In the genomic region with DNA sequence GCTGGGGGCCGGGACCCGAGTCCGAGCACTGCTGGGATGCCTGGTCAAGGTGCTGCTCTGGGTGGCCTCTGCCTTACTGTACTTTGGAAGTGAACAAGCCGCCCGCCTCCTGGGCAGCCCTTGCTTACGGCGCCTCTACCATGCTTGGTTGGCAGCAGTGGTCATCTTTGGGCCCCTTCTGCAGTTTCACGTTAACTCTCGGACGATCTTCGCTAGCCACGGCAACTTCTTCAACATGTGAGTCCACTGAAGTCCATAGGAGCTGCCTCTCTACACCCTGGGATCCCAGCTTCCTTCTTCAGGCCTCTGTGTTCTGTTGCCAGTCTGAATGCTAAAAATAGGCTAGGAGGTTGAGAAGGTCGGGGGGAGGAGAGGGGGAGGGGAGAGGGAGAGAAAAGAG, we compare ENCODE assay signal across 11 mouse cellular contexts. TPM values are rescaled to one million over a fixed set of nuclear protein-coding genes. Genes with fewer than 3 reads are reported as not detected.
DNase-seq lines count a peak whose midpoint lies in the region; ATAC-seq lines count a peak whose summit lies in the region.
"Had no signal": no experiment of that assay in that cellular context is flagged by ENCODE, and none has a peak within 500 bp of the region (broad histone marks: within the 10 kb centered on the region; RNA-seq: fewer than 3 reads in every experiment).

No protein-coding gene starts in this region.

- WGBS in hindbrain, embryonic 13.5 days, result 84% methylated on average over 13 of the region's 13 CpGs
- WGBS in hindbrain, embryonic 12.5 days, result 73% methylated on average over 13 of the region's 13 CpGs
- WGBS in embryonic facial prominence, embryonic 10.5 days, result 68% methylated on average over 13 of the region's 13 CpGs
- WGBS in heart, embryonic 14.5 days, result 18% methylated on average over 13 of the region's 13 CpGs

- ATAC-seq in hindbrain, embryonic 13.5 days (ENCODE audit: low FRiP score), result no peak
- no peak for ATAC-seq in hindbrain, embryonic 12.5 days (ENCODE audit: low FRiP score)
- peak; percentile 22; the same call in 1 of the 2 replicates for ATAC-seq in heart, embryonic 14.5 days (ENCODE audit: insufficient number of reproducible peaks, insufficient read depth, low FRiP score, low read depth)
- no peak for ATAC-seq in cerebellum, adult (ENCODE audit: insufficient number of reproducible peaks, low FRiP score, low TSS enrichment)

- H3K9me3 ChIP-seq in hindbrain, embryonic 13.5 days, result no peaks in the 10 kb centered on the region
- H3K9me3 ChIP-seq in hindbrain, embryonic 12.5 days (replicated peaks), result no peaks in the 10 kb centered on the region
- H3K9me3 ChIP-seq in embryonic facial prominence, embryonic 10.5 days, result no peaks in the 10 kb centered on the region
- no peaks in the 10 kb centered on the region for H3K9me3 ChIP-seq in heart, embryonic 14.5 days (ENCODE audit: control insufficient read depth, low read length)

- peaks cover 29% of the 10 kb centered on the region for H3K4me1 ChIP-seq in hindbrain, embryonic 13.5 days (replicated peaks)
- peaks cover 10% of the 10 kb centered on the region for H3K4me1 ChIP-seq in hindbrain, embryonic 12.5 days
- H3K4me1 ChIP-seq in embryonic facial prominence, embryonic 10.5 days, result peaks cover 29% of the 10 kb centered on the region
- peaks cover 17 to 42% of the 10 kb centered on the region in 2 experiments; a peak in 3 of 4 replicates for H3K4me1 ChIP-seq in heart, embryonic 14.5 days (ENCODE audit: control insufficient read depth in 2 of 2, insufficient read depth in 2 of 2, low read length in 2 of 2)

- H3K27ac ChIP-seq in hindbrain, embryonic 13.5 days, result no peak overlapping the region
- H3K27ac ChIP-seq in hindbrain, embryonic 12.5 days, result no peak overlapping the region
- H3K27ac ChIP-seq in embryonic facial prominence, embryonic 10.5 days (replicated peaks), result peak overlapping the region; percentile 54; the same call in 1 of the 2 replicates
- peak overlapping the region; percentile 98 to 99 for H3K27ac ChIP-seq in heart, embryonic 14.5 days (replicated peaks in 1 of 2; ENCODE audit: control insufficient read depth in 1 of 2, insufficient read depth in 1 of 2, low read depth in 2 of 2, low read length in 2 of 2)
- H3K27ac ChIP-seq: macrophage had no signal

- 0 out of 2 replicates have a peak overlapping the region, but pooled peaks have one; percentile 0 for H3K9ac ChIP-seq in hindbrain, embryonic 13.5 days
- H3K9ac ChIP-seq in hindbrain, embryonic 12.5 days, result no peak overlapping the region
- H3K9ac ChIP-seq in heart, embryonic 14.5 days (ENCODE audit: low read length), result peak overlapping the region; percentile 77

- no peaks in the 10 kb centered on the region for H3K27me3 ChIP-seq in hindbrain, embryonic 13.5 days
- H3K27me3 ChIP-seq in hindbrain, embryonic 12.5 days, result no peaks in the 10 kb centered on the region
- no peaks in the 10 kb centered on the region for H3K27me3 ChIP-seq in embryonic facial prominence, embryonic 10.5 days (replicated peaks; ENCODE audit: low read depth, poor library complexity, severe bottlenecking)
- no peaks in the 10 kb centered on the region for H3K27me3 ChIP-seq in heart, embryonic 14.5 days (ENCODE audit: control insufficient read depth, insufficient read depth, low read length)

- H3K36me3 ChIP-seq in hindbrain, embryonic 13.5 days, result peaks cover 15% of the 10 kb centered on the region
- H3K36me3 ChIP-seq in hindbrain, embryonic 12.5 days, result peaks cover 12% of the 10 kb centered on the region
- peaks cover 12% of the 10 kb centered on the region for H3K36me3 ChIP-seq in embryonic facial prominence, embryonic 10.5 days (replicated peaks)
- peaks cover 11% of the 10 kb centered on the region for H3K36me3 ChIP-seq in heart, embryonic 14.5 days (ENCODE audit: control insufficient read depth, insufficient read depth, low read length)

- H3K4me3 ChIP-seq in hindbrain, embryonic 13.5 days, result no peak overlapping the region
- no peak overlapping the region for H3K4me3 ChIP-seq in hindbrain, embryonic 12.5 days
- H3K4me3 ChIP-seq in embryonic facial prominence, embryonic 10.5 days, result 0 out of 2 replicates have a peak overlapping the region, but pooled peaks have one; percentile 5
- H3K4me3 ChIP-seq in heart, embryonic 14.5 days (ENCODE audit: control insufficient read depth in 1 of 2, insufficient read depth in 1 of 2, low read depth in 1 of 2, low read length in 2 of 2), result peak overlapping the region; percentile 41 to 60

- no peak for DNase-seq in embryonic facial prominence, embryonic 10.5 days (ENCODE audit: low spot score)
- DNase-seq in kidney, postnatal 36 days, result peak; percentile 66 to 70
- DNase-seq in thymus, postnatal 14 days, result no peak
- DNase-seq in right cerebral cortex, postnatal 36 days (ENCODE audit: low spot score in 2 of 2), result no peak
- DNase-seq: retina, postnatal 1 day had no signal

- H3K4me2 ChIP-seq in hindbrain, embryonic 13.5 days, result no peak overlapping the region
- H3K4me2 ChIP-seq in hindbrain, embryonic 12.5 days (replicated peaks), result no peak overlapping the region
- H3K4me2 ChIP-seq in heart, embryonic 14.5 days (ENCODE audit: low read length), result peak overlapping the region; percentile 66

RNA-seq across cellular contexts. Expression of gene Fitm1, which starts 0.3 kb away (rescaled TPM):
- polyA plus RNA-seq in hindbrain, embryonic 13.5 days (2015; fragmentation: Nextera tagmentation; extraction: Ambion mirVana), result 0.40 and 0.54 TPM in 2 replicates
- 1.4 and 4.2 TPM in 2 replicates for polyA plus RNA-seq in hindbrain, embryonic 12.5 days (2016; fragmentation: Nextera tagmentation; extraction: Ambion mirVana)
- polyA plus RNA-seq in embryonic facial prominence, embryonic 10.5 days (2016; fragmentation: Nextera tagmentation; extraction: Ambion mirVana), result 0.62 and 1.1 TPM in 2 replicates
- polyA plus RNA-seq in heart, embryonic 14.5 days (2014; fragmentation: Nextera tagmentation; extraction: Ambion mirVana), result 97.6 and 102 TPM in 2 replicates
- polyA plus RNA-seq: forebrain, embryonic 11.5 days; macrophage had no signal

RNA-seq across cellular contexts. Expression of gene Psme1, which starts 2.2 kb away (rescaled TPM):
- polyA plus RNA-seq in hindbrain, embryonic 13.5 days (2015; fragmentation: Nextera tagmentation; extraction: Ambion mirVana), result 188 TPM in 2 replicates
- polyA plus RNA-seq in hindbrain, embryonic 12.5 days (2016; fragmentation: Nextera tagmentation; extraction: Ambion mirVana), result 132 and 133 TPM in 2 replicates
- 105 and 108 TPM in 2 replicates for polyA plus RNA-seq in embryonic facial prominence, embryonic 10.5 days (2016; fragmentation: Nextera tagmentation; extraction: Ambion mirVana)
- 224 and 250 TPM in 2 replicates for polyA plus RNA-seq in heart, embryonic 14.5 days (2014; fragmentation: Nextera tagmentation; extraction: Ambion mirVana)

RNA-seq across cellular contexts. Expression of gene Emc9, which starts 9.4 kb away (rescaled TPM):
- 15.7 and 20.4 TPM in 2 replicates for polyA plus RNA-seq in hindbrain, embryonic 13.5 days (2015; fragmentation: Nextera tagmentation; extraction: Ambion mirVana)
- polyA plus RNA-seq in hindbrain, embryonic 12.5 days (2016; fragmentation: Nextera tagmentation; extraction: Ambion mirVana), result 8.5 and 9.0 TPM in 2 replicates
- 6.0 and 6.6 TPM in 2 replicates for polyA plus RNA-seq in embryonic facial prominence, embryonic 10.5 days (2016; fragmentation: Nextera tagmentation; extraction: Ambion mirVana)
- polyA plus RNA-seq in heart, embryonic 14.5 days (2014; fragmentation: Nextera tagmentation; extraction: Ambion mirVana), result 22.6 and 22.7 TPM in 2 replicates

RNA-seq across cellular contexts. Expression of gene Psme2, which starts 15.2 kb away (rescaled TPM):
- polyA plus RNA-seq in hindbrain, embryonic 13.5 days (2015; fragmentation: Nextera tagmentation; extraction: Ambion mirVana), result 198 and 215 TPM in 2 replicates
- polyA plus RNA-seq in hindbrain, embryonic 12.5 days (2016; fragmentation: Nextera tagmentation; extraction: Ambion mirVana), result 201 and 234 TPM in 2 replicates
- 173 and 186 TPM in 2 replicates for polyA plus RNA-seq in embryonic facial prominence, embryonic 10.5 days (2016; fragmentation: Nextera tagmentation; extraction: Ambion mirVana)
- 225 and 229 TPM in 2 replicates for polyA plus RNA-seq in heart, embryonic 14.5 days (2014; fragmentation: Nextera tagmentation; extraction: Ambion mirVana)

RNA-seq across cellular contexts. Expression of gene A730061H03Rik, which starts 15.5 kb away (rescaled TPM):
- polyA plus RNA-seq in hindbrain, embryonic 13.5 days (2015; fragmentation: Nextera tagmentation; extraction: Ambion mirVana), result 0.71 and 2.0 TPM in 2 replicates
- 0.62 TPM in 1 of 2 replicates, not detected in the other for polyA plus RNA-seq in hindbrain, embryonic 12.5 days (2016; fragmentation: Nextera tagmentation; extraction: Ambion mirVana)
- polyA plus RNA-seq in embryonic facial prominence, embryonic 10.5 days (2016; fragmentation: Nextera tagmentation; extraction: Ambion mirVana), result not detected in 2 replicates
- polyA plus RNA-seq in heart, embryonic 14.5 days (2014; fragmentation: Nextera tagmentation; extraction: Ambion mirVana), result not detected in 2 replicates
- polyA plus RNA-seq: macrophage had no signal

Comparison
In these comparisons a context has a peak if more than half of its experiments do, and no peak if none do; other contexts are left out.
1. H3K27ac ChIP-seq: peak in embryonic facial prominence, embryonic 10.5 days (single experiment) and heart, embryonic 14.5 days (2 of 2); none in hindbrain, embryonic 13.5 days (single experiment) and hindbrain, embryonic 12.5 days (single experiment).
2. H3K4me3 ChIP-seq: peak in embryonic facial prominence, embryonic 10.5 days (single experiment) and heart, embryonic 14.5 days (2 of 2); none in hindbrain, embryonic 13.5 days (single experiment) and hindbrain, embryonic 12.5 days (single experiment).
3. DNase-seq: peak in kidney, postnatal 36 days (2 of 2); none in embryonic facial prominence, embryonic 10.5 days (single experiment), thymus, postnatal 14 days (single experiment) and right cerebral cortex, postnatal 36 days (0 of 2).
4. RNA of gene Fitm1, which starts 0.3 kb away (polyA plus RNA-seq): 97.6 to 102 TPM in heart, embryonic 14.5 days; 1.4 to 4.2 TPM in hindbrain, embryonic 12.5 days, 0.62 to 1.1 TPM in embryonic facial prominence, embryonic 10.5 days and 0.40 to 0.54 TPM in hindbrain, embryonic 13.5 days; every median in the first group is over 10 times any median in the second.